Mouse (Mus musculus): ENCODE data around the gene Ccna2.

The Ccna2 gene

DNA sequence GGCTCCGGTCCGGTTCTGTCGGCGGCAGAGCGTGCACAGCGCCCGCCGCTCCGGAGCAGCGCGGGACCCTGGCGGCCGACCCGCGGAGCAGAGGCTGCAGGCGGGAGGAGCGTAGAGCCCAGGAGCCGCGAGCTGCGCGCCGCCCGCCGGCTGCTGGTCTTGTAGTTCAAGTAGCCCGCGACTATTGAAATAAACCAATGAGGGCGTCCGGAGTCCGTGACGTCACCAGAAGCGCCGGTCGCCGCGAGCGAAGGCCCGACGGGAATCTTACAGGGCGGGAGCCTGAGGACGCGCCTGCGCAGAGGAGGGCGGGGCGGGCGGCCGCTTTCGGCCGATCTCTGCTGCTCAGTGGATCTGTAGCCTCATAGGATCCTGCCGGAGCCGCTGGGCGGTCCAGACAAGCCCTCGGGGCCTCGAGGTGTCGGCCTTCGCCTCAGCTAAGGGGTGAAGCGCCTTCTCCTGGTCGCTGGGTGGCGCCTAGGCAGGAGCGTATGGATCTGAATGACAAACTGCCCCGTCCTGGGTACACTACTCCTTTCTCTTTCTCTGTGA is at the start of gene Ccna2:
Gene Ccna2 (minus strand): TSS at position 324 of the 552 bp plus-strand sequence.
- peak; percentile 100 for DNase-seq (ENCODE audit: low read depth)

DNA sequence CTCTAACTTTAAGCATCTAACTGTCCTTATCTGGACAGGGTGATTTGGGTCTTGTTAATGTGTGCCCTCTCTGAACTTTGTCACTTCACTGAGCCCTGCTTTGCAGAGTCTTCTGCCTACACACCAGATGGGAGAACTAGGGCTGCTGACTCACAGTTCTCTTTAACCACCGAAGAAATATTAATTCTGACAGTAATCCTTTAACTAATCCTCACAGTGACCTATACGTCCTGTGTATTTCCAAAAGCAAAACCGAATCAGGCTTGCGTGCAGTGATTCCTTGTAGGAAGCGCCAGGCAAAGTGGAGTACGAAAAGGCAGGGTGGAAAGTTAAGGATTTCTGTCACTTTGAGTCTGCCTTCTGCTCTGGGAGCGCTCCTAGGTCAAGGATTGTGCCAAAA is 46.2 kb upstream of the Ccna2 start:
- no peak for DNase-seq (ENCODE audit: low read depth)

DNA sequence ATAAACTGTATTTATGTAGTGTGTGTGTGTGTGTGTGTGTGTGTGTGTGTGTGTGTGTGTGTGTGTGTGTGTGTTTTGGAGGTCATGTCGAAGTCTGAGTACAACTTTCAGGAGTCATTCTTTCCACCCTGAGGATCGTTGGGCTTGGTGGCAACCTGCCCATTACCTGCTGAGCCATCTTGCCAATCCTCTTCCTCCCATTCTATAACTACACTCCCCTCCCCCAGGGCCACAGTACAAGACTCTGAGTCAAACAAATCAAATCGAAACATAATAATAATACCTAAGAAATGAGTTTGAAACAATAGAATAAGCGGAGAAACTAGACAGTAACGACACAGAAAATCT is 41.9 kb upstream of the Ccna2 start:
- peak; percentile 35 for DNase-seq (ENCODE audit: low read depth)

GRCm38 (mm10) chr3:36613202-36613907 is 41.4 kb upstream of the Ccna2 start, which contains the start of gene Bbs7:
Gene Bbs7, minus strand, starts transcription at chr3:36613477.
- DNase-seq (ENCODE audit: low read depth): peak; percentile 98

DNA sequence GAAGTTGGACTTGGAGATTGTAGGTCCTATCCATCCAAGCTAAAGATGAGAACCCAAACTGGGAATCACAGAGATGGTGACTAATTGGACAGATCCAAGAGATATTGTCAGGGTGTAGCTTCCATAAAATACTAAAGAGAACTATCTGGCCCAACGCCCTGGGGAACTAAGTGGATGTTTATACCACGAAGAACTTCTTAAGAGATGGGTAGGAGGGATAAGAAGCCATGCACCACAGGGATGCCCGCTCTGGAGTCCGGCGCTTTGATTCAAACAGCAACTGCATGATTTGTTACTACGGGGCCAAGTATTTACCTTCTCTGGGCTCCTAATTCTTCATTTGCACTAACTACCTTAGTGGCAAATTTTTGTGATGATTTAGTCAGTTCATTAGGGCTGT is 40.7 kb upstream of the Ccna2 start:
- DNase-seq (ENCODE audit: low read depth): peak; percentile 34

DNA sequence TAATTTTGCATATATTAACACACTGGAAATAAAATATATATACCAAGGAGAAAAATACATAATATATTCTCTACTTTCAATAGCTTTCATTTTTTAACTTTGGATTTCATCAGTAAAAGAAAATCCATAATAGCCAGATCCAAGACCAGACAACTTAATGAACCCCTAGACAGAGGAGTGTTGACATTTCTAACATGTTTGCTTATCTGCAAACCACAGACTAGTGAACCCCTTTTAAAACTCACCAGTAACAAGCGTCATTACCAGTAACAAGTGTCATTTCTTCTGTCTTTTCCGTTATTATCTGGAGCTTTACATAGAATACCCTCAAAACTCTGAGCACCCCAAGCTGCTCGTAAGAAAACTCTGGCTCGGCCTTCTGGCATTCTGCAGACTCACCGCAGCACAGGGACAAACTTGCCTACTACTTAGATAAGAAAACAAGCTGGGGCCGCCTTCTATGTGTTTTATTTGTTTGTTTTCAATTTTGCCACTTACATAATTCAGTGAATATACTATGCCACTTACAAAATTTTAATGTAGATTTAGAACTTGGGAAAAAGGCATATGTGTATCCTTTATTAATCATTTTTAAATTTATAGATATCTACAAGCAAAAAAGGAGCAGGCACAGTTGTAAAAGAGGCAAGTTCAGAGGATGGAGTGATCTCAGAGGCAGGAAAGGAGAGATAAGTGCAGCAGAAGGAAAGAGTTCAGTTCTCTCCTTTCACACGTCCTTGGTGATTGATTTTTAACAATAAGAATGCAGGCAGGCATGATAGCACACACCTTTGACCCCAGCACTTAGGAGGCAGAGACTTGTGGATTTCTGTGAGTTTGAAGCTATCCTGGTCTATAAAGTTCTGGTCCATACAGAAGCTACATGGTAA is 34.2 kb upstream of the Ccna2 start:
- DNase-seq (ENCODE audit: low read depth): no peak

- DNase-seq (ENCODE audit: low read depth): peak; percentile 16
Measured at GRCm38 (mm10) chr3:36599773-36600172, 27.8 kb upstream of the Ccna2 start.

DNA sequence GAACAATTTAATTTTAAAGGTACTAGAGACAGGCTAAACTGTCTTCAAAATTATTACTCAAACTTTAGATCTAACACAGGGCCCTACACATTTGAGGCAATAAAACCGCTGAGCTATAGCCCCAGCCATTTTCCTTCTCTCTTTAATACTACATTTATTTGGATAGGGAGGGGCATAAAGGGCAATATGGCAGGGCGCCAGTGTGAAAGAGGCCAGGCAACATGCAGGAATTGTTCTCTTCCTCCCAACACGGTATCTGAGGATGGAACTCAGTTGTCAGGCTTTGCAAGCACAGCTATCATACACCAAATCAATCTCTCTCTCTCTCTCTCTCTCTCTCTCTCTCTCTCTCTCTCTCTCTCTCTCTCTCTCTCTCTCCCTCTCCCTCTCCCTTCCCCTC is 26.9 kb upstream of the Ccna2 start:
- no peak for DNase-seq (ENCODE audit: low read depth)

DNA sequence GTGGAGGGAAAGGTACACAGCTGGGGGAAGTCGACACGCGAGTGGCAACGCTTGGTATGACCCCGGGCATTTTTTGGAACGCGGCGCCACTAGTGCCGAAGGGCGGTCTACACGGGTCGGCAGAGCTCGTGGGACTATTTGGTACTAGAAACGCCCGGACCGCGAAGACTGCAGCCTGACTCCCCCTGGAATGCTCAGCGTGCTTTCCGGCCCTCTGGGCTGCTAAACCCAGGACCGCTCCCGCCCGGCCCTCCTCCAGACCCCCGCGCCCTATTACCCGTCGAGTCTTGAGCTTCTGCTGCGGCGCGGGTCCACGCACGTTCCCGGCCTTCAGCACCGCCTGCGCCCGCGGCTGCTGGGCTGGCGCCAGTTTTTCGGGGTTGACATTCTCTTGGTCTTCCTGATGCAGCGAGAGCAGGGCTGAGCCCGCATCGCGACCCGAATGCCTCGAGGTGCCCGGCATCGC is 556 bp downstream of the Ccna2 start:
- DNase-seq (ENCODE audit: low read depth): peak; percentile 36

DNA sequence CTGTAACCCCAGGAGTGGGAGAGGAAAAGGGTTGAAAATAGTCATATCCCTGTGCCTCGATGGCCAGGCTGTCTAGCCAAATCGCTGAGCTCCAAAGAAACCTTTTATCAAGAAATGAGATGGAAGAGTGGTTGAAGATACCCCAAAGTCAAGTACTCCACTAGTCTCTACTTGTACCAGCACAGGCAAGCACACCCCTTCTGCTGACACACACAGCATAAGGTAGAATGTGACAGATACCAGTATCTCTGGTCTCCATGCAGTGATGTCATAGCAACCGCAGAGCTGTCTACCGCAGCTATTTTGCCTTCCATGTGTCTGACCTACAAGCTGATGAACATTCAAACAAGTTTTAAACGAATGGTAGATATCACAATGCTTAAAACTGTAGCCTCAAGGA is 2.1 kb downstream of the Ccna2 start:
- no peak for DNase-seq (ENCODE audit: low read depth)

GRCm38 (mm10) chr3:36563666-36564065 is 8.3 kb downstream of the Ccna2 start:
- no peak for DNase-seq (ENCODE audit: low read depth)

- DNase-seq (ENCODE audit: low read depth): no peak
Measured at GRCm38 (mm10) chr3:36559606-36560005, 12.3 kb downstream of the Ccna2 start.

DNA sequence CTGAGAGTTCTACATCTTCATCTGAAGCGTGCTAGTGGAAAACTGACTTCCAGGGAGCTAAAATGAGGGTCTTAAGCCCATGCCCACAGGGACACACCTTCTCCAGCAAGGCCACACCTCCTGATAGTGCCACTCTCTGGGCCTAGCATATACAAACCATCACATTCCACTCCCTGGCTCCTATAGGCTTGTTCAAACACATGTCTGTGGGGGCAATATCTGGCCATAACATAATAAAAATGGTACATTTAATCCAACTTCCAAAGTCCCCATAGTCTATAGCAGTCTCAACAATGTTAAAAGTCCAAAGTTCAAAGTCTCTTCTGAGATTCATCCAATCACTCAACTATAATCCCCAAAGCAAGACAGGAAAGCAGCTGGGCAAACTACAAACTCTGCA is 14.3 kb downstream of the Ccna2 start:
- DNase-seq (ENCODE audit: low read depth): no peak

GRCm38 (mm10) chr3:36552406-36553047 is 19.4 kb downstream of the Ccna2 start, which contains the start of gene Exosc9:
Gene Exosc9, plus strand, starts transcription at chr3:36552606.
- DNase-seq (ENCODE audit: low read depth): peak; percentile 95

DNA sequence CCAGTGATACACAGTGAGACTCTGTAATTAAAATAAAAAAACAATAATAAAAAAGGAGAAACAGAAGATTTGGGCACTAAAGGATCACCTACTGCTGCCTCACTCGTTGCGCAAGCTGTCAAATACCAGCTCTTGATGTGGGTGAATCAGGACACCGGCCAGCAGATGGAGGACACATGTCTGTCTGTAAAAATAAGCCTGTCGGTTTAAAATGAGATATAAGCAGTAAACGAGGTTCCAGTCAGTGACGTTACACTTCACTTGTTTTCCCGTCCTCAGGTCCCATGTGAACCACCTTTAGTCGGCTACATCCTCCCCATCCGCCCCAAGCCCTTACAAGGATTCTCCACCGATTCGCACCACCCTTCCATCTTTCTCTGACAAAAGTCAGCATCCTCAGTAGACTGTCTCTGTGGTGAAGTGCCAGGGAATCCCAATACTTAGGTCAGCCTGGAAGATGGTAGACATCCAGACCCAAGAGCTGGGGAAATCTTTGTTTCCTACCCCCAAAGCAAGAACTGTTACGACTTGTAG is 20.0 kb downstream of the Ccna2 start:
- DNase-seq (ENCODE audit: low read depth): peak; percentile 36

DNA sequence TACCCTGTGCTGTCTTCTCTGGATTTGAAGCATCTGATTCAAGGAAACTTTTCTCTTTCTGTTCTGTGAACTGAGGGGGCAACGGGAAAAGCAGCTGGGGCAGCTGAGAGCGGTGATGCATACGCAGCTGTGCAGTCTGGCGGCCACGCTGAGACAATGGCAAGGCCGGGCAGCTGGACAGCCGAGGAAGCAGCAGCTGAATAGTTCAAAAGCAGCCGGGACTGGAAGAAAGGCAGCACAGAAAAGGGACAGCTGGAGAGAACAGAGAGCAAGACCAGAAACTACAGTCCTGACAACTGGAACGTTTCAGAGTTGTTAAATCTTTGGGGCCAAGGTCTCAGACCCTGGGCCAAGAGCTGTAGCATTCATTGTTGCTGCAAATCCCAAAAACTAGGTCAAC is 20.6 kb downstream of the Ccna2 start:
- DNase-seq (ENCODE audit: low read depth): no peak

- DNase-seq (ENCODE audit: low read depth): no peak
Measured at GRCm38 (mm10) chr3:36544961-36545360, 27.0 kb downstream of the Ccna2 start.

GRCm38 (mm10) chr3:36541399-36541798 is 30.6 kb downstream of the Ccna2 start:
- peak; percentile 30 for DNase-seq (ENCODE audit: low read depth)

- peak; percentile 93 for DNase-seq (ENCODE audit: low read depth)
Measured at GRCm38 (mm10) chr3:36540756-36541155, 31.2 kb downstream of the Ccna2 start.

GRCm38 (mm10) chr3:36537701-36538470 is 34.1 kb downstream of the Ccna2 start:
- DNase-seq (ENCODE audit: low read depth): no peak

GRCm38 (mm10) chr3:36536041-36536440 is 35.9 kb downstream of the Ccna2 start:
- DNase-seq (ENCODE audit: low read depth): no peak
